Mouse (Mus musculus): Measurements from ENCODE around the gene Fam198b. TPM values are rescaled to one million over a fixed set of nuclear protein-coding genes. Genes with fewer than 3 reads are reported as not detected.

Gene Fam198b
- total RNA-seq (2021), result 10 to 100 TPM; 31.6 to 31.7 TPM
- long read RNA-seq, experiment 1, full-length matches to known transcripts, result 13 of 18 reads
- long read RNA-seq, experiment 1, partial matches to known transcripts, result 0 of 18 reads
- long read RNA-seq, experiment 1, other reads (novel, unspliced or antisense), result 5 of 18 reads
- long read RNA-seq, experiment 2, full-length matches to known transcripts, result 8 of 9 reads
- long read RNA-seq, experiment 2, partial matches to known transcripts, result 0 of 9 reads
- long read RNA-seq, experiment 2, other reads (novel, unspliced or antisense), result 1 of 9 reads

GRCm38 (mm10) chr3:79884305-79884704 is at the start of gene Fam198b:
Fam198b (plus strand) TSS chr3:79884533.
- DNase-seq, result no peak

DNA sequence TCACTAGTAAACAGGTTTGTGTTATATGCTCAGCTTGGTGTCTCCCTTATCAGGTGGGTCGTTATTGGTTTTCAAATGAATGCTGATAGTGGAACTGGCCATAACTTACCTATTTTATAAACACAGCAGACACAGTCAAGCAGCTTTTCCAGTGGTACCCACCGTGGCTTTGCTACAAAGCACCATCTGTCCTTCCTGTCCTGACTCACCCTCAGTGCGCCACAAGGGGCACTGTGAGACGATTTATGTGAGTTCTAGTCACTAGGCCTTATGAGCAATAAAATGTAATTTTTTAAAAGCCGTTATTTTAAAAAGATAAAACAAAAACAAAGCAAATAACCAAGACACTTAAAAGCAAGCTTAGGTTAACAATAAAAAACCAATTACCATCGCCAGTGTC is 45.6 kb upstream of the Fam198b start:
- peak; percentile 24 for DNase-seq

GRCm38 (mm10) chr3:79841475-79841874 is 42.9 kb upstream of the Fam198b start:
- no peak for DNase-seq

GRCm38 (mm10) chr3:79842165-79842564 is 42.2 kb upstream of the Fam198b start:
- DNase-seq, result peak; percentile 70

GRCm38 (mm10) chr3:79842616-79843016 is 41.7 kb upstream of the Fam198b start:
- DNase-seq, result peak; percentile 79

DNA sequence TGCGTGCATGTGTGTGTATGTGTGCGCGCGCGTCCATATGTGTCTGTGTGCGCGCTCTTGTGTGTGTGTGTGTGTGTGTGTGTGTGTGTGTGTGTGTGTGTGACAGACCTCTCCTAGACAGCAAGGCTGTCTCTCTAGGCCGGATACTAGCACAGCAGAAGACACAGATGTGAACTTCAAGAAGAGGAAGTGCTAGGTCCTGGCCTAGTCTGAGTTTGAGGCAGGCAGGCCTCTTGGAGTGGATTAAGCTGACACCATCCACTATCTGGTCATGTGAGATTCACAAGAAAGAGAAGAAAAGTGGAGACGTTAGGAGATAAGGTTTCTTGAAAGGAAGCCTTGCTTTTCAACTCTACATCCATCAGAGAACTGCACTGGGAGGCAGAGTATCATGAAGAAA is 40.3 kb upstream of the Fam198b start:
- no peak for DNase-seq

DNA sequence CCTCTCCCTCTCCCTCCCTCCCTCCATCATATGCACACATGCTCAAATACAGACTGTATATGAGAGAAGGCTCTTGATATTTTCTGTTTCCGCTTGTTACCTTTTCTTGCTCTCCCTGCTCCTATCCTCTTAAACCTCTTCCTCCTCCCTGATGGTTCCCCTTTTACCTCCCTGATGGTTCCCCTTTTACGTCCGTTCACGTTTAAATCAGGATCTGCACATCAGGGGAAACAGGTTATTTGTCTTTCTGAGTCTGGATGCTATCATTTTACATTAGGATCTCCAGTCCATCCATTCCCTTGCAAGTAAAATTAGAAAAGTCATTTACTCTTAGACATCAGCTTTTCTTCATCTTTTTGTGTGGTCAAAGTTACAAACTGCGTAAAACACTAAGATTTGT is 37.7 kb upstream of the Fam198b start:
- DNase-seq, result no peak

DNA sequence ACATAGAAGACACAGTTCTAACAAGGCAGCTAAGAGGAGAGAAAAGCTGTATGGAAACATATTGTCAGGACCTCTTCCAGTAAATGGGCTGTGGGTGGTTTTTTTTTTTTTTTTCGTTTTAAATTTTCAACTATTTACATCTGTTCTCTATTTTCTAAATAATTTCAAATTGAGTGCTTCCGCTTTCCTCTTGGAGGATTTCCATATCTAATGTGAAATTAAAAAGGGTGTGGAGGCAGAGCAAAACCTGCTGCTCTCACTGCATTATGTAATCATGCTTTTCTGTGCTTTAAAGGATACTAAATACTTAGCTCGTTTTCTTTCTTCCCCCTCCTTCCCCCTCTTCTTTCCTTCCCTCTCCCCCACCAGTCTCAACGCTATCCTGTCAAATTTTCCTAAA is 35.5 kb upstream of the Fam198b start:
- no peak for DNase-seq

- peak; percentile 18 for DNase-seq
These were observed 34.7 kb upstream of the Fam198b start for GRCm38 (mm10) chr3:79849621-79850020.

DNA sequence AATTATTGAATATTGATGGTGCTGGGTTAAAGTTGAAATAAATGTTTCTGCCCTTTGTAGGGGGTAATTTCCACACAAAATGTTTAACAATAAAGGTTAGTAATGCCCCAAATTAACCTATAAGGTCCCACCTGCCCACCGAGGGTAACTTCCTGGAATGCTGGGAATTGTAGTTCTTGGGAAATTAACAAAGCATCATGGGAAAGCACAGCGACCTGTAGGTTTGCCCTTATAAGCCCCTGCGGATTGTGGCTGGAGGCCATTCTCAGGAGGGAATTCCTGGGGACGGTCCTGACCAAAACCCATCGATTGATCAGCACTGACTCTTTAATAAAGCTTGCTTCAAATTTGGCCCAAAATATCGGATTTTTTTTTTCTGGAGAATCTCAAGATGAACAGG is 33.7 kb upstream of the Fam198b start:
- no peak for DNase-seq

GRCm38 (mm10) chr3:79852108-79852507 is 32.2 kb upstream of the Fam198b start:
- DNase-seq, result no peak

GRCm38 (mm10) chr3:79852654-79853166 is 31.6 kb upstream of the Fam198b start, which contains the start of gene Tmem144:
Tmem144 (minus strand) TSS chr3:79852773.
- DNase-seq, result no peak

GRCm38 (mm10) chr3:79857780-79858179 is 26.6 kb upstream of the Fam198b start:
- no peak for DNase-seq

DNA sequence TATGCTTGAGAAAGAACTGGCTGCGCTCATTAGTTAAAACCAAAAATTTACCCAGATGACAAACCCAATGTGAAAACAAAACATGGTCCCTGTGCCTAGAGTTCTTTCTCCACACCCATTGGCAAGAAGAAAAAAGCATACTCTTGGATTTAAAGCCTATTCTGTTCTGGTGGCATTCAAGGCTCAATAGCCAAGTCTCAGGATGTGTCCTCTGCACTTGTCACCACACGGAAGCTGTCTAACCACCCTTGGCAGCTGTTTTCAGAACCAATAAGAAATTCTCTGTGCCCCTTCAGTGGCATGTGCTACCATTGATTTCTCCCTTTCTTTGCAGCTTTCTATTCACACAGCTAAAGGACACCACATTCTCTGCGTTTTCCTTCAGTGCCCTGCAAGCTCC is 26.1 kb upstream of the Fam198b start:
- DNase-seq, result no peak

- peak; percentile 40 for DNase-seq
These were observed 19.5 kb upstream of the Fam198b start for GRCm38 (mm10) chr3:79864824-79865223.

DNA sequence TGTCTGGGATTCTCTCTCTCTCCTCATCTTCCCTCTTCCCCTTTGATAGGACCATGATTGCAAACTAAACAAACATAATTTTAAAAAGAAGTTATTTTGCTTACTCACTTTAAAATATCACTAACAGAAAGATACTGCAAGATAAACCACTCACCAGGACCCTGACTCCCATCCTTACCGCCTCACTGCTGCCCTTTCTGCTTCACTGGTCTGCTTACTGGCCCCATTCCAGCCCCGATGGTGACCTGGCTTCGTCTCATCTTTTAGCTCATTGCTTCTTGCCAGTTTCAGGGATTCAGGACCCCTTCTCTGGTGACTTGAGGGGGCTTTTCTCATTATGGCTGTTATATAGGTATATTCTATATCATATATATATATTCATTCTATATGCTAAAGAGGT is 18.2 kb upstream of the Fam198b start:
- DNase-seq, result no peak

DNA sequence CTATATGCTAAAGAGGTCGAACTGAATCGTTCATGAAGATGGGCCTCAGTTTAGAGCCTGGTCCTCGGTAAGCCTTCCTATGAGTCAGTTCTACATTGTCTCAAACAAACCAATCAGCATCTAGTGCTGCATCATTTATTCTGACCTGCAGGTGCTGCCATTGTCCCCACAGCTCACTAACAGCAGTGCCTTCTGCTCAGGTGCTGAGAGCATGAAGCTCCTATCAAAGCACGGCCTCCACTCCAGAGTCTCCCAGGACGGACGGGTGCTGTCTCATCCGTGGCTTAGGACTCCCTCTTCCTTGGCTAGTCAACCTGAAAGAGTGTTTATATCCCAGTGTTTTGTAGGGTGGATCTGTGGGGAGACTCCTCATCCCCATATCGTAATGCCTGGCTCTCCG is 17.8 kb upstream of the Fam198b start:
- no peak for DNase-seq

GRCm38 (mm10) chr3:79867121-79867709 is 17.1 kb upstream of the Fam198b start:
- DNase-seq, result no peak

GRCm38 (mm10) chr3:79875471-79875870 is 8.9 kb upstream of the Fam198b start:
- no peak for DNase-seq

DNA sequence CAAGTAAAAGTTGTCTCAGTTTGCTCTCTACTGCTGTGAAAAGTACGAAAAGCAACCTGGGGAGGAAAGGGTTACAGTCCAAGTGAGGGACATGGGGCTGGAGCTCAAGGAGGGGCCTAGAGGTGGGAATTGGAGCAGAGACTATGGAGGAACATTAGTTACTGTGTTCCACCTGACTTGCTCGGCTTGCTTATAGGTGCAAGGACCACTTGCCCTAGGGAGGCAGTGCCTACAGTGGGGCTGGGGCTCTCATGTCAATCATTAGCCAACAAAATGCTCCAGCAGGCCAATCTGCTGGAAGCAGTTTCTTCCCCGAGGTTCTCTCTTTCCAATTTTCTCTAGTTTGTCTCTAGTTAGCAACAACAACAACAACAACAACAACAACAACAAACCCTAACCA is 6.0 kb upstream of the Fam198b start:
- DNase-seq, result no peak

GRCm38 (mm10) chr3:79879246-79879645 is 5.1 kb upstream of the Fam198b start:
- no peak for DNase-seq

DNA sequence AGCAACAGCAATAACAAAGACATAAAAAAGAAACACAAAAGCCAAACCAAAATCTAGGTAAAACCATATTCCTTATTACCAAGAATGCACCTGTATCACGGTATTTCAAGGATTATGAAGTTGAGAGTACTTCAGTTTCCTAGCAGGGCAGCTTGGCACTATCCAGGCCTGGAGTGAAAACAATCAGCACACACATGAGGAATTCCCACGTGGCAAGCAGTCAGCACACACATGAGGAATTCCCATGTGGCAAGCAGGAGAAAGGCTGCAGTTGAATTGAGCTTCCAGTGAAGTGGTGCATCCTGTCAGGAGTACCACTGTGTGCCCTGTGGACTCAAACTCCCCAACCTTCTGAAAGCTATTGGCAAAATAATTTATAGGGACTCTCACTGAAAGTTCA is 2.7 kb upstream of the Fam198b start:
- no peak for DNase-seq

DNA sequence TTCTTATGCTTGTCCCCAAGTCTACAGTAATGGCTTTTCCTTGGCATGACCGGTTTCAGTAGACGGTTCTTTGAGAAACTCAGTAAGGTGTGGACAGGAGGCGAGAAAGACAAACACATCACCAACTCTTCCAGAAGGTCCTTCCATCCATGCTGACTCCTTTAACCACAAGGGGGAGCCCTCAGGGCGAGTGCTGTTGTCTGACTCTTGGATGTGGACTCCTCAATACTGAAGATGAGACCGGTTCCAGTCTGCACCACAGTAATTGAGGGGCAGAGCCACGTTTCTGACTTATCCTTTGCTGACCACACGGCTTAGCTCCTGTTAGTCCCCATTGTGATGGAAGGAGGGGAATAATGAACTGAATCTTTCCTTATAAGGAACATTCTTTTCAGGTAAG is 1.2 kb upstream of the Fam198b start:
- DNase-seq, result peak; percentile 85

DNA sequence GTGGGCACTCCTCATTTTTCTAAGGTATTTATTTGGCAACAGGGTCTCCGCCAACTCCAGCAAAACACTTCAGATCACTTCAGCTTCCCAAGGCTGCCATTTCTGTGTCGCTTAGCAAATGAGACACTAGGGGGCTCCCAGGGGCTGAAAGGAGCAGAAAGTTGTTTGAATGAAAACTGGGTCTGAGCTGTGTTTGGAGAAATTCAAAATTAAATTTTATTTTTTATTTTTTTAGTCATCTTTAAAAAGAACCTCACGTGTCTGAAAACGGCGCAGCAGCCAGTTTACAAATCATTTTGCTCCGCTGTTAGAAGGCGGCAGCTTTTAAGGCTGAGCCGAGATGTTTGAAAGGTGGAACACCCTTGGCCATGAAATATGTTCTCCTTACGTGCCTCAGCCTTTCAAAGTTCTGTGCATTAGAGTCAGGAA is 442 bp downstream of the Fam198b start:
- peak; percentile 84 for DNase-seq

Measured in adrenal gland, postnatal 10 days (tissue).